Mouse (Mus musculus) liver, adult 2 months (tissue): ENCODE data around the gene Slc43a3. TPM values are rescaled to one million over a fixed set of nuclear protein-coding genes. Genes with fewer than 3 reads are reported as not detected.

Source experiments
- DNase-seq: peaks from one replicate; pipeline ENCODE4 v3.0.0-alpha.2; 2011; ENCODE audit warnings: low read depth, low spot score; ENCODE audit errors: extremely low read depth
- H3K27ac ChIP-seq: fragments of 200-500 bp; replicated peaks from 2 replicates; pipeline ENCODE4 v1.5.1; 2012; ENCODE audit warnings: low read depth, mild to moderate bottlenecking, control low read depth, inconsistent platforms, low read length; ENCODE audit not compliant: insufficient read depth
- H3K27me3 ChIP-seq: fragments of 200-500 bp; 2 replicates; pipeline ENCODE4 v1.6.1; 2012; ENCODE audit warnings: mild to moderate bottlenecking, moderate library complexity, low read length, inconsistent platforms; ENCODE audit not compliant: control insufficient read depth, insufficient read depth
- H3K36me3 ChIP-seq: fragments of 200-500 bp; 2 replicates; pipeline ENCODE4 v1.6.1; 2012; ENCODE audit warnings: low read length, inconsistent platforms; ENCODE audit not compliant: control insufficient read depth, insufficient read depth
- H3K4me1 ChIP-seq: fragments of 200-500 bp; 2 replicates; pipeline ENCODE4 v1.6.1; 2011; ENCODE audit warnings: low read length; ENCODE audit not compliant: control insufficient read depth, insufficient read depth
- H3K4me3 ChIP-seq: fragments of 200-500 bp; 2 replicates; pipeline ENCODE4 v1.5.1; 2011; ENCODE audit warnings: low read depth, mild to moderate bottlenecking, control low read depth, low read length, moderate library complexity; ENCODE audit not compliant: insufficient read depth
- H3K79me2 ChIP-seq: fragments of 200-500 bp; 2 replicates; pipeline ENCODE4 v1.6.1; 2012; ENCODE audit warnings: inconsistent platforms, mild to moderate bottlenecking, low read length, moderate library complexity; ENCODE audit not compliant: control insufficient read depth, insufficient read depth
- H3K9ac ChIP-seq: fragments of 200-500 bp; 2 replicates; pipeline ENCODE4 v1.6.1; 2012; ENCODE audit warnings: low read depth, mild to moderate bottlenecking, control low read depth, inconsistent platforms, low read length
- CTCF ChIP-seq: fragments of 200-500 bp; IDR thresholded peaks from 2 replicates; pipeline ENCODE4 v1.5.1; 2011; ENCODE audit warnings: low read depth, low read length, control low read depth
- POLR2A ChIP-seq: fragments of 200-500 bp; IDR thresholded peaks from 2 replicates; pipeline ENCODE4 v1.6.1; 2011; ENCODE audit warnings: low read length, control low read depth; ENCODE audit not compliant: insufficient read depth; ENCODE audit errors: extremely low read depth
- WGBS: fragments of 180-500 bp; shearing (Covaris S2); methylation state at CpG from one replicate; pipeline ENCODE4 v1.1.7; 2018; 5-methylcytosine and 5-hydroxymethylcytosine counted together
- polyA plus RNA-seq: library from polyadenylated mRNA; depleted of rRNA; stranded (reverse); fragments of >200 nt; gene quantifications from 2 replicates; pipeline ENCODE4 v1.2.3, GENCODE M21; 2012
- total RNA-seq: library from RNA; depleted of rRNA; stranded (reverse); fragments of >200 nt; gene quantifications from 2 replicates; pipeline ENCODE4 v1.2.3, GENCODE M21; 2014

The Slc43a3 gene
- total and polyA plus RNA-seq, 2 experiments, result 25.7 to 30.6 TPM

DNA sequence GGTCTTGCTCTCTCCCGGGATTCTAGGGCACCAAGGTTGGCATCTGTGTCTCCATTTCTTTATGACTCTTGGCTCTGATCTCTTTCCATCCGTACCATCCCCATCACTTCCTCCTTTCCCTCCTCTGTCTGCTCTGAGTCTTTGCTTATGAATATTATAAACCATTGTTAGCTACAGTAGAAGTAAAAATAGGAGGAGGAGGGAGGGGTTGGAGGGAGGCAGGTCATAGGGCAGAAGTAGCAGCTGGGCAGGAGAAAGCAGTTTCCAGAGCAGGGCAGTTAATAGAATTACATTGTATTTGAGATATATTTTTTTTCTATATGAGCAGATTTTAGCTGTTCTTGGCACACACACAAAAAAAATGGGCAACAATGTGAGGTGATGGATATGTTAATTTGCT is 12.3 kb downstream of the Slc43a3 start:
- no peaks in the 10 kb centered on the region for H3K27me3 ChIP-seq
- no peaks in the 10 kb centered on the region for H3K79me2 ChIP-seq
- no peak overlapping the region for H3K27ac ChIP-seq
- no peak overlapping the region for H3K9ac ChIP-seq
- no peak for TF ChIP-seq CTCF
- TF ChIP-seq POLR2A, result no peak
- H3K36me3 ChIP-seq, result peaks cover 27% of the 10 kb centered on the region
- no peaks in the 10 kb centered on the region; the same call in 1 of the 2 replicates for H3K4me1 ChIP-seq
- 83% methylated on average over 2 of the region's 2 CpGs for WGBS
- no peak for DNase-seq
- no peak overlapping the region for H3K4me3 ChIP-seq

GRCm38 (mm10) chr2:84951027-84951426 is 14.6 kb downstream of the Slc43a3 start:
- DNase-seq, result no peak
- 90% methylated on average over 8 of the region's 8 CpGs for WGBS
- H3K79me2 ChIP-seq, result no peaks in the 10 kb centered on the region
- no peaks in the 10 kb centered on the region; the same call in 1 of the 2 replicates for H3K4me1 ChIP-seq
- H3K27ac ChIP-seq, result no peak overlapping the region
- H3K36me3 ChIP-seq, result peaks cover 22% of the 10 kb centered on the region
- no peak overlapping the region for H3K9ac ChIP-seq
- no peak for TF ChIP-seq POLR2A
- TF ChIP-seq CTCF, result no peak
- no peaks in the 10 kb centered on the region for H3K27me3 ChIP-seq
- H3K4me3 ChIP-seq, result no peak overlapping the region

- Histone ChIP-seq H3K9ac (no peak overlapping the region), H3K4me1 (no peaks in the 10 kb centered on the region), H3K27ac (no peak overlapping the region), H3K4me3 (no peak overlapping the region), H3K36me3 (peaks cover 19% of the 10 kb centered on the region), H3K27me3 (no peaks in the 10 kb centered on the region), H3K79me2 (no peaks in the 10 kb centered on the region)
- 76% methylated on average over 1 of the region's 1 CpGs for WGBS
- DNase-seq, result no peak
- TF ChIP-seq CTCF, result no peak
- no peak for TF ChIP-seq POLR2A
Measured at GRCm38 (mm10) chr2:84952251-84952650, 15.9 kb downstream of the Slc43a3 start.

DNA sequence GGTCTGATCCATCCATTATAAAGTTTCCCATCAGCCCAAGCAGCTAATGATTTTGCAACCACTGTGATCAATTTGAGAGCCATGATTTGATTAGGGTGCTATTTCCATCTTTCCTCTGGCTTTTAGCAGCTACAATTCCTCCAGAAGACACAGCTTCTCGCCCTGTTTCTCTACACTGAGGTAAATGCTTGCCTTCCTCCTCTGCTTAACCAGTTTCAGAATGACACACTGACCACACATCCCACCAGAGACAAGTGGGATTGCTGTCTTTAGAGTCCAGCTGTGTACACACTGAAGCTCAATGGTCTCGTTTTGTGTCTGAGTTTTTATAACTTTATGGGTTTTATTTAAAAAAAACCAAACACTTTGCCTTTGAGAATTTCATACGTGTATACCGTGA is 16.3 kb downstream of the Slc43a3 start:
- Histone ChIP-seq H3K4me3 (no peak overlapping the region), H3K27me3 (no peaks in the 10 kb centered on the region), H3K79me2 (no peaks in the 10 kb centered on the region), H3K27ac (no peak overlapping the region), H3K9ac (no peak overlapping the region), H3K36me3 (peaks cover 19% of the 10 kb centered on the region), H3K4me1 (no peaks in the 10 kb centered on the region)
- TF ChIP-seq CTCF (no peak), POLR2A (no peak)
- DNase-seq, result no peak
- 79% methylated on average over 4 of the region's 4 CpGs for WGBS

DNA sequence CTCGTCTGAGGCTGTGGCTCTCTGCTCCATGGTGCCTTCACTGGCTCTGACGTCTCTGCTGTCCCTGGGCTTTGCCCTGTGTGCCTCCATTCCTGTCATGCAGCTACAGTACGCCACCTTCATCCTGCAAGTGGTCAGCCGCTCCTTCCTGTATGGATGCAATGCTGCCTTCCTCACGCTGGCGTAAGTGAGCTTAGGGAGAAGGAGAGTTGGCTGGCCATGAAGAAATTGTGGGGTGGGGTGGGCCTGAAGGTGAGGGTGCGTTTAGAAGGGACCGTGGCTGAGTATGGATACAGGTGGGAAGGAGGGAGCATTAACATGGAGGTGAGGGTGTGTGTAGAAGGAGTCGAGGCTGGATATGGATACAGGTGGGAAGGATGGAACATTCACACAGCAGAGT is 19.1 kb downstream of the Slc43a3 start:
- Histone ChIP-seq H3K4me3 (no peak overlapping the region), H3K79me2 (no peaks in the 10 kb centered on the region), H3K9ac (no peak overlapping the region), H3K36me3 (peaks cover 8% of the 10 kb centered on the region; the same call in 1 of the 2 replicates), H3K4me1 (no peaks in the 10 kb centered on the region), H3K27ac (no peak overlapping the region), H3K27me3 (no peaks in the 10 kb centered on the region)
- no peak for DNase-seq
- TF ChIP-seq CTCF, result no peak
- TF ChIP-seq POLR2A, result no peak
- 89% methylated on average over 9 of the region's 9 CpGs for WGBS

DNA sequence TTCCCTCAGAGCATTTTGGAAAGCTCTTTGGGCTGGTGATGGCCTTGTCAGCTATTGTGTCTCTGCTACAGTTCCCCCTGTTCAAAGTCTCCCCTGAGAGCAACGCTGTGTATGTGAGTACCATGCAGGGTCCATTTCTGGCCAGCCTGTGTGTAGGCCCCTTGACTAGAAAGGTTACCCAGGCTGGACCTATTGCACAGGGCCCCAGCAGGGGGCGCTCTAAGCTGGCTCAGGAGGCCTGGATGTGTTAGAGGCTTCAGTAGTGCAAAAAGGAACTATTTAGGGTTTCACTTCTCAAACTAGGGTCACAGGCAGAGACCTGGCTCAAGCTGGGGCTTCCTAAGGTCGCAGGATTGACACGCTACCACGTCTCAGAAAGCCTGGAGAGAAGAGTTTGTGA is 19.9 kb downstream of the Slc43a3 start:
- Histone ChIP-seq H3K27me3 (no peaks in the 10 kb centered on the region), H3K4me3 (no peak overlapping the region), H3K4me1 (no peaks in the 10 kb centered on the region; the same call in 1 of the 2 replicates), H3K9ac (no peak overlapping the region), H3K27ac (no peak overlapping the region), H3K79me2 (no peaks in the 10 kb centered on the region), H3K36me3 (peaks cover 8% of the 10 kb centered on the region; the same call in 1 of the 2 replicates)
- DNase-seq, result peak; percentile 39
- TF ChIP-seq CTCF (peak; percentile 92), POLR2A (no peak)
- 41% methylated on average over 5 of the region's 5 CpGs for WGBS
